Mouse (Mus musculus): ENCODE data around the gene Olfr552. TPM values are rescaled to one million over a fixed set of nuclear protein-coding genes. Genes with fewer than 3 reads are reported as not detected.

Gene Olfr552
- polyA plus RNA-seq (2015; fragmentation: Nextera tagmentation; extraction: Ambion mirVana): not detected in 2 replicates

DNA sequence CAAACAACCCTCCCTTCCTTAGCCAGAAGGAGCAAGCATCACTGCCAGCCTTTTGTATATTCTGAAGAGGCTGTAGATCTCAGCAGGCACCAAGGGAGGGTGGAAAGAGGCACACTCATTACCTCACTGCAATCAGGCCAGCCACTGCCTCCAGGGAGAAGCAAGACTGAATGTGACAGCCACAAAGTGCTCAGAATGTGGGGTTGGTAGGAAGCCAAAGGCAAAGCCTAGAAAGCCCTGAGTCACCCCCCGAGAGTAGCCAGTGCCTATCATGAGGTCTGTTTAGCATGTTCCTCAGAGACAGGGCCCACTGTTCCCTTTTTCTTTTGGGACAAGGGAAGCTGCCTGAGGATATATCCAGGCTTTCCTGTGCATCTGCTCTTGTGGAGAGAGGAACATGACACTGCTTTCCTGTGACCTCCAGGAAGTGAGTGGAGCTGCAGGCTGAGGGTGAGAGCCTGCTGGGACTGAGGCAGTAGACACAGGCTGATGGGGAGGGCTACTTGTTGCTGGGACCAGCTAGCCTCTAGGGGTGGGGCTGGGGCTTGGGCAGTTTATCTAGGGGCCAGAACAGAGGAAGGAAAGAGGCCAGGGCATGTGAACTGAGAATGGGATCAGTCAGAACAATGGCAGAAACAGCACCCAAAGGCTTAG lies at the start of gene Olfr552:
Gene Olfr552 (plus strand): TSS at position 393 of the 654 bp plus-strand sequence.
- DNase-seq (no peak), ATAC-seq (no peak)
- WGBS (ENCODE audit: insufficient replicate concordance): 33% methylated on average over 1 of the region's 1 CpGs
- H3K9me3 ChIP-seq (ENCODE audit: low read length): no peaks in the 10 kb centered on the region
- H3K4me2 ChIP-seq (ENCODE audit: low read depth, low read length): no peak within 1 kb of the TSS
- no peak within 1 kb of the TSS for H3K9ac ChIP-seq (replicated peaks)
- H3K36me3 ChIP-seq (replicated peaks; ENCODE audit: insufficient read depth, low read length): no peaks in the 10 kb centered on the region
- TF ChIP-seq CTCF (IDR thresholded peaks at IDR 0.05; ENCODE audit: low read depth): no peak
- TF ChIP-seq EP300 (IDR thresholded peaks at IDR 0.05; ENCODE audit: low read depth): no peak
- no peak within 1 kb of the TSS for H3K4me3 ChIP-seq (ENCODE audit: low read depth, low read length)
- H3K27me3 ChIP-seq (ENCODE audit: insufficient read depth, low read length): no peaks in the 10 kb centered on the region
- H3K4me1 ChIP-seq (ENCODE audit: insufficient read depth): no peaks in the 10 kb centered on the region
- H3K27ac ChIP-seq (ENCODE audit: low read depth): no peak within 1 kb of the TSS

GRCm38 (mm10) chr7:102549570-102549969 lies 48.0 kb upstream of the Olfr552 start, which contains the start of gene Olfr549:
Olfr549 (plus strand) TSS chr7:102549870.
- no peaks in the 10 kb centered on the region for H3K4me1 ChIP-seq (ENCODE audit: insufficient read depth)
- no peak within 1 kb of the TSS for H3K27ac ChIP-seq (ENCODE audit: low read depth)
- DNase-seq (no peak), ATAC-seq (no peak)
- H3K9ac ChIP-seq (replicated peaks): no peak within 1 kb of the TSS
- TF ChIP-seq EP300 (IDR thresholded peaks at IDR 0.05; ENCODE audit: low read depth) (no peak), CTCF (IDR thresholded peaks at IDR 0.05; ENCODE audit: low read depth) (no peak)
- H3K4me3 ChIP-seq (ENCODE audit: low read depth, low read length): no peak within 1 kb of the TSS
- H3K27me3 ChIP-seq (ENCODE audit: insufficient read depth, low read length): no peaks in the 10 kb centered on the region
- no peaks in the 10 kb centered on the region for H3K36me3 ChIP-seq (replicated peaks; ENCODE audit: insufficient read depth, low read length)
- H3K9me3 ChIP-seq (ENCODE audit: low read length): no peaks in the 10 kb centered on the region
- H3K4me2 ChIP-seq (ENCODE audit: low read depth, low read length): no peak within 1 kb of the TSS
- 73% methylated on average over 3 of the region's 3 CpGs for WGBS (ENCODE audit: insufficient replicate concordance)

DNA sequence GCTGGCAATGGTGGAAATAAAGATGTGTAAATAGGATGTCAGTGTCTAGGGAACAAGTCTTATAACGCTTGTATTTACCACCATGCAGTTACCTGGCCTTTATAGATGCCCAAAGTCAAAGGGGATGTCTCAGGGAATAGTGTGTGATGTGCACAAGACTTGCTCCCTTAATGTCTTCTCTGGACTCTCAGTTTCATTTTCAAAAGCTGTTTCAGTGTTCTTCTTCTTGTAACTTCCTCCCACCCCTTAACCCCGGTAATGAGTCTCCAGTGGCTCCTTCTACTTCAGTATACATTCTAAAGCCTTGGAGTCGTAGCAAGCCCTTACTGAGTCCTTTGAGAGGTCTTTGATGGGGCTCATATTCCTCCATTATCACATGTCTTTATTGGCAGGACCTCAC lies 44.3 kb upstream of the Olfr552 start:
- H3K27ac ChIP-seq (ENCODE audit: low read depth): no peak overlapping the region
- no peak overlapping the region for H3K4me3 ChIP-seq (ENCODE audit: low read depth, low read length)
- ATAC-seq (no peak), DNase-seq (no peak)
- 48% methylated on average over 3 of the region's 3 CpGs for WGBS (ENCODE audit: insufficient replicate concordance)
- H3K9me3 ChIP-seq (ENCODE audit: low read length): no peaks in the 10 kb centered on the region
- no peaks in the 10 kb centered on the region for H3K27me3 ChIP-seq (ENCODE audit: insufficient read depth, low read length)
- no peaks in the 10 kb centered on the region for H3K36me3 ChIP-seq (replicated peaks; ENCODE audit: insufficient read depth, low read length)
- H3K9ac ChIP-seq (replicated peaks): no peak overlapping the region
- TF ChIP-seq CTCF (IDR thresholded peaks at IDR 0.05; ENCODE audit: low read depth) (no peak), EP300 (IDR thresholded peaks at IDR 0.05; ENCODE audit: low read depth) (no peak)
- H3K4me1 ChIP-seq (ENCODE audit: insufficient read depth): no peaks in the 10 kb centered on the region
- H3K4me2 ChIP-seq (ENCODE audit: low read depth, low read length): no peak overlapping the region

GRCm38 (mm10) chr7:102564999-102565997 lies 32.3 kb upstream of the Olfr552 start, which contains the start of gene Trim21:
Trim21 (minus strand) TSS chr7:102565486.
- H3K4me2 ChIP-seq (ENCODE audit: low read depth, low read length): peak within 1 kb of the TSS; percentile 79
- DNase-seq (peak; percentile 91), ATAC-seq (peak; percentile 100)
- TF ChIP-seq CTCF (IDR thresholded peaks at IDR 0.05; ENCODE audit: low read depth): no peak
- TF ChIP-seq EP300 (IDR thresholded peaks at IDR 0.05; ENCODE audit: low read depth): no peak
- H3K27me3 ChIP-seq (ENCODE audit: insufficient read depth, low read length): no peaks in the 10 kb centered on the region
- H3K36me3 ChIP-seq (replicated peaks; ENCODE audit: insufficient read depth, low read length): peaks cover 22% of the 10 kb centered on the region
- peak within 1 kb of the TSS; percentile 79 for H3K27ac ChIP-seq (ENCODE audit: low read depth)
- 10% methylated on average over 10 of the region's 10 CpGs for WGBS (ENCODE audit: insufficient replicate concordance)
- peak within 1 kb of the TSS; percentile 66 for H3K4me3 ChIP-seq (ENCODE audit: low read depth, low read length)
- H3K9me3 ChIP-seq (ENCODE audit: low read length): no peaks in the 10 kb centered on the region
- H3K9ac ChIP-seq (replicated peaks): peak within 1 kb of the TSS; percentile 71
- H3K4me1 ChIP-seq (ENCODE audit: insufficient read depth): peaks cover 6% of the 10 kb centered on the region

- Histone ChIP-seq H3K4me1 (ENCODE audit: insufficient read depth) (peaks cover 6% of the 10 kb centered on the region), H3K9me3 (ENCODE audit: low read length) (no peaks in the 10 kb centered on the region), H3K27me3 (ENCODE audit: insufficient read depth, low read length) (no peaks in the 10 kb centered on the region), H3K9ac (replicated peaks) (no peak overlapping the region), H3K4me3 (ENCODE audit: low read depth, low read length) (no peak overlapping the region), H3K27ac (ENCODE audit: low read depth) (no peak overlapping the region), H3K36me3 (replicated peaks; ENCODE audit: insufficient read depth, low read length) (peaks cover 13% of the 10 kb centered on the region), H3K4me2 (ENCODE audit: low read depth, low read length) (no peak overlapping the region)
- DNase-seq: no peak
- 72% methylated on average over 4 of the region's 4 CpGs for WGBS (ENCODE audit: insufficient replicate concordance)
- TF ChIP-seq CTCF (IDR thresholded peaks at IDR 0.05; ENCODE audit: low read depth): peak; percentile 39
- no peak for TF ChIP-seq EP300 (IDR thresholded peaks at IDR 0.05; ENCODE audit: low read depth)
- ATAC-seq: no peak
These were observed 31.4 kb upstream of the Olfr552 start for GRCm38 (mm10) chr7:102566219-102566618.

GRCm38 (mm10) chr7:102571142-102571541 lies 26.4 kb upstream of the Olfr552 start, which contains the start of gene Olfr550:
Olfr550 (plus strand) TSS chr7:102571442.
- no peak for DNase-seq
- TF ChIP-seq EP300 (IDR thresholded peaks at IDR 0.05; ENCODE audit: low read depth) (no peak), CTCF (IDR thresholded peaks at IDR 0.05; ENCODE audit: low read depth) (no peak)
- no peak within 1 kb of the TSS for H3K4me3 ChIP-seq (ENCODE audit: low read depth, low read length)
- H3K4me1 ChIP-seq (ENCODE audit: insufficient read depth): no peaks in the 10 kb centered on the region
- H3K27me3 ChIP-seq (ENCODE audit: insufficient read depth, low read length): no peaks in the 10 kb centered on the region
- no peak for ATAC-seq
- H3K4me2 ChIP-seq (ENCODE audit: low read depth, low read length): no peak within 1 kb of the TSS
- H3K9ac ChIP-seq (replicated peaks): no peak within 1 kb of the TSS
- no peak within 1 kb of the TSS for H3K27ac ChIP-seq (ENCODE audit: low read depth)
- no peaks in the 10 kb centered on the region for H3K36me3 ChIP-seq (replicated peaks; ENCODE audit: insufficient read depth, low read length)
- H3K9me3 ChIP-seq (ENCODE audit: low read length): no peaks in the 10 kb centered on the region
- WGBS (ENCODE audit: insufficient replicate concordance): 82% methylated on average over 8 of the region's 8 CpGs
